Mouse (Mus musculus): ENCODE data around the gene Map4k2. TPM values are rescaled to one million over a fixed set of nuclear protein-coding genes. Genes with fewer than 3 reads are reported as not detected.
"Not testable (repeated sequence)": the region's sequence is repeated elsewhere in the genome, so short reads cannot be mapped to it uniquely, and the experiment has no call there.

Gene Map4k2
- 10 to 100 TPM; 31.1 to 40.1 TPM for total RNA-seq (2021)
- long read RNA-seq, experiment 1, full-length matches to known transcripts = 5 of 10 reads
- long read RNA-seq, experiment 1, partial matches to known transcripts = 1 of 10 reads
- long read RNA-seq, experiment 1, other reads (novel, unspliced or antisense) = 4 of 10 reads
- long read RNA-seq, experiment 2, full-length matches to known transcripts = 6 of 17 reads
- long read RNA-seq, experiment 2, partial matches to known transcripts = 9 of 17 reads
- long read RNA-seq, experiment 2, other reads (novel, unspliced or antisense) = 2 of 17 reads

- DNase-seq (ENCODE audit: low spot score in 2 of 2) = peak; percentile 88 to 92
Measured at GRCm38 (mm10) chr19:6340524-6341452, at the start of gene Map4k2. Map4k2 (plus strand) TSS chr19:6341135.

- DNase-seq (ENCODE audit: low spot score in 2 of 2) = no peak
Measured at GRCm38 (mm10) chr19:6292262-6292661, 48.7 kb upstream of the Map4k2 start.

- DNase-seq (ENCODE audit: low spot score in 2 of 2) = no peak
Measured at GRCm38 (mm10) chr19:6294301-6294700, 46.6 kb upstream of the Map4k2 start.

- DNase-seq (ENCODE audit: low spot score in 2 of 2) = no peak
Measured at GRCm38 (mm10) chr19:6296551-6297210, 44.3 kb upstream of the Map4k2 start.

- DNase-seq (ENCODE audit: low spot score in 2 of 2) = peak; percentile 61 to 71
Measured at GRCm38 (mm10) chr19:6297641-6298040, 43.3 kb upstream of the Map4k2 start.

GRCm38 (mm10) chr19:6299003-6299402 lies 41.9 kb upstream of the Map4k2 start:
- DNase-seq (ENCODE audit: low spot score in 2 of 2) = no peak

GRCm38 (mm10) chr19:6299450-6300267 lies 41.3 kb upstream of the Map4k2 start:
- no peak for DNase-seq (ENCODE audit: low spot score in 2 of 2)

- no peak for DNase-seq (ENCODE audit: low spot score in 2 of 2)
Measured at GRCm38 (mm10) chr19:6300402-6300841, 40.5 kb upstream of the Map4k2 start.

- DNase-seq (ENCODE audit: low spot score in 2 of 2) = no peak
Measured at GRCm38 (mm10) chr19:6302114-6302513, 38.8 kb upstream of the Map4k2 start.

GRCm38 (mm10) chr19:6302522-6302921 lies 38.4 kb upstream of the Map4k2 start:
- no peak for DNase-seq (ENCODE audit: low spot score in 2 of 2)

- no peak for DNase-seq (ENCODE audit: low spot score in 2 of 2)
Measured at GRCm38 (mm10) chr19:6303831-6304230, 37.1 kb upstream of the Map4k2 start.

- DNase-seq (ENCODE audit: low spot score in 2 of 2) = peak; percentile 95
Measured at GRCm38 (mm10) chr19:6304787-6305516, 36.0 kb upstream of the Map4k2 start.

GRCm38 (mm10) chr19:6305517-6306115 lies 35.3 kb upstream of the Map4k2 start:
- no peak for DNase-seq (ENCODE audit: low spot score in 2 of 2)

GRCm38 (mm10) chr19:6306137-6306551 lies 34.8 kb upstream of the Map4k2 start, which contains the start of gene Cdc42bpg:
Cdc42bpg (plus strand) TSS chr19:6306456.
- DNase-seq (ENCODE audit: low spot score in 2 of 2) = peak; percentile 81 to 86

GRCm38 (mm10) chr19:6306586-6306985 lies 34.3 kb upstream of the Map4k2 start:
- peak; percentile 73 to 82 for DNase-seq (ENCODE audit: low spot score in 2 of 2)

- DNase-seq (ENCODE audit: low spot score in 2 of 2) = no peak
Measured at GRCm38 (mm10) chr19:6307733-6308531, 33.0 kb upstream of the Map4k2 start.

- DNase-seq (ENCODE audit: low spot score in 2 of 2) = no peak
Measured at GRCm38 (mm10) chr19:6310181-6310580, 30.8 kb upstream of the Map4k2 start.

- DNase-seq (ENCODE audit: low spot score in 2 of 2) = not testable (repeated sequence)
Measured at GRCm38 (mm10) chr19:6311783-6312182, 29.2 kb upstream of the Map4k2 start.

GRCm38 (mm10) chr19:6313796-6314195 lies 27.1 kb upstream of the Map4k2 start:
- no peak for DNase-seq (ENCODE audit: low spot score in 2 of 2)
